Mouse (Mus musculus) megakaryocyte-erythroid progenitor cell, adult 5-6 weeks (primary cell): ENCODE measurements around the gene Sema4a. TPM values are rescaled to one million over a fixed set of nuclear protein-coding genes. Genes with fewer than 3 reads are reported as not detected.

Experiments
- ATAC-seq: replicated peaks from 2 replicates; pipeline ENCODE4 v1.8.0; 2016; ENCODE audit warnings: mild to moderate bottlenecking, inconsistent platforms; ENCODE audit not compliant: severe bottlenecking, poor library complexity, low FRiP score, low TSS enrichment
- total RNA-seq, 2 experiments: library from RNA; stranded (forward) in 1 of 2; stranded (reverse) in 1 of 2; fragments of 200-1000, 215-1000 nt in 1 of 2; fragments of >200 nt in 1 of 2; fragmentation: Nextera tagmentation in 1 of 2; gene quantifications; 2 replicates each; pipeline ENCODE4 v1.2.3; 2014 to 2017

The Sema4a gene
- total RNA-seq, 2 experiments from 2014 or later: 2.1 to 2.6 TPM

DNA sequence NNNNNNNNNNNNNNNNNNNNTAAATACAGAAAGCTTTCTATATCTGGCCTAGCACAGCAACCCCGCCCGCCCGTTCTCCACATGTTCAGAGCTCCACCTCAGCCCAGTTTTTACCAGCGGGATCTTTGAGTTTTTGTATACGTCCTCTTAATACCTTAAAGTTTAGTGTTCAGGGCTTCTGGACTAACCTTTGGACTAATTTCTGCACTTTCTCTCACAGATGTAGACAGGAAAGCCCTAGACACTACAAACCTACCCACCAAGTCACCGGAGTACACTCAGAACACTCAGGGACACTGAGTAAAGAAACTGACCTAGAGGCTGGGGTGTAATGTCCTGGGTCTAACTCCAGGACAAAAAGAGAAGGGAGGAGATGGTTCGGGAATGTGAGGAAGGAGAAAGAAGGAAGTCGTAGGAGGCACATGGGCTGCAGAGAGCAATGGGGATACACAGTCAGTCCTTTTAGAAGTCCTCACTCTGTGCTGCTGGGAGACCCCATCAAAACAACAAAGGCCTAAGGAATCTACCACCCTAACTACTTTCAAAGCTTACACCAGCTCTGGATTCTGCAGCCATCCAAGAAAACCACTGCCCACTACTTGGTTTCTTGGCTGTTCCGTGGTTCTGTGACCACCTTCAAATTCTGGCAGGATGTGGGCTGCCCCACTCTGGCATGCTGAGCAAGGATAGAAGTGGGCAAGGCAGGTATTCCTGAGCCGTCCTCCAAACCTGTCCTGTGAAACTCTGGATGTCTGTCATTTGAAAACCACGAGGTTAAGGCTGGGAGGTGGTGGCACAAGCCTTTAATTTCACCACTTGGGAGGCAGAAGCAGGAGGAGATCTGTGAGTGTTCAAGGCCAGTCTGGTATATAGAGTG is 33.0 kb upstream of the Sema4a start:
- no peak for ATAC-seq

DNA sequence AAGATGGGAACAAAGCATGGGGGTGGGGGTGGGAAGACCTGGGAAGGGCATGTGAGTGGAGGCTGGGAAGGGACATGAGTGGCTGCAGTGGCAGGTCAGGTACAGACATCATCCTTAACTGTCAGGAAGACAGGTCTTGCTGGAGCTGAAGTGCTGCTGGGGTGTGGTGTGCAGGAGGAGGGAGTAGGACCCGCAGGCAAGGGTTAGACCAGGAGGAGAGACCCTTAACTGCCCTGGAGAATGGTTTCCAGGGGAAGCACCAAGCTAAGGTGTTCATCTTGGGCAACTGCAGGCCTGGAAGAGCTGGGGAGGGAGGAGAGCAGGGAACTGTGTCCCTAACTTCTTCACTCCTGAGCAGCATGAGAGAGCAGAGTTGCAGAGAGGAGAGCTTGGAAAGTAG is 26.4 kb upstream of the Sema4a start:
- ATAC-seq: no peak

DNA sequence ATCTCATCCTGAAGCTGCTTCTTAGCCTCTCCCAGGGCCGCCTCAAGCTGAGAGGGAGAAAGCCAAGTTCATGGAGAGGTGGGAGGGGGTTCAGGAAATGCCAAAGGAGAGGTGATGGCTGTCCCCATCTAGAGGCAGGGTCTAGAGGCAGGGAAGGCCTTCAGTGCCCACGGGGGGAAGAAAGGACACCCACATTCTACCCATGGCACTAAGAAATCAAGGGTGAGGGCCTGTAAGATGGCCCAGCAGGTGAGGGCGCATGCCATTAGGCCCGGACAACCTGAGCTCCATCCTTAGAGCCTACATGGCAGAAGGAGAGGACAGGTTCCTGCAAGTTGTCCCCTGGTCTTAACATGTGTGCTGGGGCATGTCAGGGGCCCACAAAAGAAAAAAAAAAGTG is 25.9 kb upstream of the Sema4a start:
- no peak for ATAC-seq

DNA sequence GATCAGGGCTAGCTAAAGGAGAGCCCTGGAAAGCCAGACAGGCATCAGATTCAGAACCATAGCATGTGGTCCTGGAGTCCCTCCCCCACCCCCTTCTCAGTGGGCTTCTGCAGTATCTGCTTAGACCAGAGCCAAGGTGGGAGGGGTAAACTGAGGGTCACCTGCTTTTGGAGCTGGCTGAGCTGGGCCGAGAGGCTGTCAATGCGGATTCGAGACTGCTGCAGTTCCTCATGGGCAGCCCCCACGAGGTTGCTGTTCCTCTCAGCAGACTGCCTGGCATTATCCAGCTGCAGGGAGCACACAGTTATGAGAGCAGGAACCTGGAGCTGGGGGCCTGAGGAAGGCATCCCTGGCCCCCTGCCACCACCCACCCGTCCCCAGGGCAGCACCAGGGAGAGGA is 25.1 kb upstream of the Sema4a start:
- no peak for ATAC-seq

DNA sequence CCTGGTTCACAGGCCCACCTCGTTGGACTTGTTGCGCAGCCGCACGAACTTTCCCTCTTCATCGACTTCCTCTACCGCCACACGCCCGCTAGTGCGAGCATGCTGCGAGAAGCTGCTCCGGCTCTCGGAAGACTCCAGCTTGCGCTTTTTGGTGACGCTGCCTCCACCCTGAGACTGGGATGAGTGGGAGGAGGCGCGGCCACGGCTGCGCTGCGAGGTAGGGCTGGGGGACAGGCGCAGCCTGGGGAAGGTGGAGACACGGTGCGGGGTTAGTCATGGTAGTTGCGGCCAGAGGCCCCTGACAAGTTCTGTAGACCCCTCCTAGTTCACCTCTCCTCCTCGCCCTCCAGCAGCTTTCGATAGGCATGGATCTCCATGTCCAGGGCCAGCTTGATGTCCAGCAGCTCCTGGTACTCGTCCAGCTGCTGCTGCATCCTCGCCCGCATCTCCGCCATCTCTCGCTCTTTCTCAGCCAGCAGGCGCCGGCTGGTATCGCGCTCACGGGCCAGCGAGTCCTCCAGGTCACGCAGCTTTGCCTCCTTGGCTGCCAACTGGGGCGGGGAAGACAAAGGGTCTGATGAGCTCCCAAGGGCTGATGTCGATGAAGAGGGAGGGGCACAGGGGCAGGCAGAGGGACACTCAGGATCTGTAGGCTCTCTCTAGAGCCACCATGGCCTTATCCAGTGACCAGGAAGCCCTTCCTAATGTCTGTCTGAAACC is 23.8 kb upstream of the Sema4a start:
- no peak for ATAC-seq

DNA sequence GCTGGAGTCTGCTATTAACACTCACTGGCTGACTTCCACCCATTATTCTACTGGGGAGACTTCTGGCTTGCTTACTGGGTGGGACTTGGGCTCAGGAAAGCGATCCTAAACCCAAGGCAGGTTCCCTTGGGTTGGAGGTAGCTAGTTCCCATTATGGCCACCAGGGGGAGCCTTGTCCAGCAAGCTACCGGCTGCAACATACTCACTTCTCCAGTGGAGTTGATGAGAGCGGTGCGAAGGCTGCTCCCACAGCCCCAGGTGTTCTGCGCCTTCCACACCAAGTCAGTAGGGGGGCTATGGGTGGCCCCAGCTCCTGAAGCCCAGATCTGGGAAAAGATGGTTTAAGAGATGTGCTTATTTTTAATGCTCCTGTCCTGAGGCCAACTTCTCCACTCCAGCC is 22.6 kb upstream of the Sema4a start:
- ATAC-seq: peak; percentile 75

DNA sequence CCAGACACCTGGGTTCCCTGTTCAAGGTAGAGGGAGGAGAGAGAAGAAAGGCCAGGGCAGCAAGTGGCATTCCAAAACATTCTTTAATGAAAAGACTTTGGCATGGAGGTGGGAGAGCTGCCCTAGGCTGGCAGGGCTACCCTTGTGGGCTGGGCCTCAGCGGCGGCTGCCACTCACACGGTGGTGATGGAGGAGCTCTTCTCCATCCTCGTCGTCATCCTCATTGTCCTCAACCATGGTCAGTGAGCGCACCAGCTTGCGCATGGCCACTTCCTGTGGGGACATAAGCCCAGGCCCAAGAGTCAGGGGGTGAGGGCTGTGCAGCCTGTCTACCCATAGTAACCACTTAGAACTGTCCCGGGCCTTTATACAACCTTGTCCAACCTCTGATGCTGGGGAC is 22.2 kb upstream of the Sema4a start:
- ATAC-seq: no peak

DNA sequence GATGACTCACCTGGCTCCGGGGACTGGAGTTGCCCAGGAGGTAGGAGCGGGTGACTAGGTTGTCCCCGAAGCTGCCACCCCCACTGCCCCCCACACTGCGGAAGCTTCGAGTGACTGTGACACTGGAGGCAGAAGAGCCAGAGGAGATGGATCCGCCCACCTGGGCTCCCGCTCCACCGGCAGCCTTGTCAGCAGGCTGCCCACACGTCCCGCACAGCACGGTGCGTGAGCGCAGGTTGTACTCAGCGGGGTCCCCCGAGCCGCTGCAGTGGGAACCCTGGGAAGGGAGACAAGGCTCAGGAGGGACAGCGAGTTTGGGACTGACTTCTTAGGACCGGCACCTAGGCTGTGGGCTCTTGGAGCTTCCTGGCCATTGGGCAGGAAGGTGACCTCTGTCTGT is 21.4 kb upstream of the Sema4a start:
- ATAC-seq: no peak

DNA sequence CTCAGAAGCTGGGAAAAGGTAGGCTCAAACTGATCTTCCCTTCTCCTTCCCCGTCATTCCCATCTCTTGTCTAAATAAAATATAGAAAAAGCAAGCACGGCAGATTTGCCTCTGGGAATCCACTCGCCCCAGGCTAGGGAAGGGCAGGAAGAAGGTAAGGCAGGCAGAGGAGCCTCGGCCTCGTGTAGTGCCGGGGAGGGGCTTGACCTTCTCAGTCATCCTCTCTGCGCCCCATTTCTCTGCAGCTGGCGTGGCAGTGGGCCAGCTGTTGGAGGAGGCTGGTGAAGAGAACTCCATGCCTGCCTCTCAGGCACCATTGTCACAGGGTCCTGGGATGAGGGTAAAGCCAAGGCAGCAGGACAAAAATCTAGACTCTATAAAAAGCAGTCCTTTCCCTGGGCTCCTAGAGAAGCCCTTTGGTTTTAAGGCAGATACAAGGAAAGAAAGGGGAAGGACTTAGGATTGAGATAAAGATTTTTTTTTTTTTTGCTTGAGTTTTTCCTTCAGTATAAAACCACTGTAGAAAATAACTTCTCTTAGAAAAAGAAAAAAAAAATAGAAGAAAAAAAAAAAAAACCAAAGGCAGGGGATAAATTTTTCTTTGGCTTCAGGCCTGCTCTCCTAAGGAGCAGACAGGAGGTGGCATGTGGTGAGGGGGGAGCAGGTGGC is 20.5 kb upstream of the Sema4a start:
- ATAC-seq: no peak

DNA sequence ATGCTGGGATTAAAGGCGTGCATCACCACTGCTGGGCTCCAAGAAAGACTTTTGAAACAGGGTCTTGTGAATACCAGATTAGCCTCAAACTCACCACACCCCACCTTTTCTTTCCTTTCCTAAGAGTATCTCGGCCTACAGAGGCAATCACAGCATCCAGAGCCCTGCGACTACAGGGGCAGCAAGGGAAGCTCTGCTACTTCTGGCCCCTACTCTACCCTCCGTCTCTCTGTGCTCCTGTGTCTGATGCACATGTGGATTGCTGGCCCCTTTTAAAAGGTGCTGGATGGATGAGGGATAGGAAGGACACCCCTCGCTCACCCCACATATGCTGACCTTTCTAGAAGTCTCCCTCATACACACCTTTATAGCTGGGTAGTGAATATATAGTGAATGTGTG is 19.7 kb upstream of the Sema4a start:
- ATAC-seq: no peak

DNA sequence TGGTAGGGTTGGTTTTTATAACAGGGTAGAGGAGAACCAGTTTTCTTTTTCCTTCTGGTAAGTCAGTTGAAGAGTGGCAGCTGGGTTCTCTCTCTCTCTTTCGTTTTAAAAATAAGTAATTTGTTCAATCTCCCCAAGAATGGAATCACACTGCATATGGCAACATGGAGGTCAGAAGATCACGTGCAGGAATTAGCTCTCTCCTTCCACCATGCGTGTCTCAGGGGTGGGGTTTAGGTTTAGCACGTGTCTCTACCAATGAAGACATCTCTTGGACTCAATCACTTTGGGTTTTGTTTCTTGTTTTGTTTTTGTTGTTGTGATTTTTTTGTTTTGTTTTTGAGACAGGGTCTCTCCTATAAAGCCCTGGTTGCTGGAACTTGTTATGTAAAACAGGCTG is 18.8 kb upstream of the Sema4a start:
- no peak for ATAC-seq

DNA sequence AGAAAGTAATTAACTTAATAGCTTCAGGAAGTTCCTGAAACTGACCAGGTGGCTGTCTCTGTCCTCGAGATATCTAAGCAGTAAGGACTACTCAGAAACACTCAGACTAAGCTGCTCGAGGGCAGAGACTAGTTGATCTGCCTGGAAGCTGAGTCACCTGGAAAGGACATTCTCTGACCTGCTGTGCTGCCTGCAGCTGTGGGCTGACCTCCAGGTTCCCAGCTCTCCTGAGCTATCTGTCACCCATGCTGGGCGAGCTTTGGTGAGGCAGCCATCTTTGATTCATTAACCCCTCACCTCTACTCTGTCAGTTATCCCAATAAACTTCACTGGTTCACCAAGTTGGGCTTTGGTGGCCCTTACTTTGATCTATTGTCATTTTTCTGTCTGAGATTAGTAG is 18.2 kb upstream of the Sema4a start:
- ATAC-seq: no peak

DNA sequence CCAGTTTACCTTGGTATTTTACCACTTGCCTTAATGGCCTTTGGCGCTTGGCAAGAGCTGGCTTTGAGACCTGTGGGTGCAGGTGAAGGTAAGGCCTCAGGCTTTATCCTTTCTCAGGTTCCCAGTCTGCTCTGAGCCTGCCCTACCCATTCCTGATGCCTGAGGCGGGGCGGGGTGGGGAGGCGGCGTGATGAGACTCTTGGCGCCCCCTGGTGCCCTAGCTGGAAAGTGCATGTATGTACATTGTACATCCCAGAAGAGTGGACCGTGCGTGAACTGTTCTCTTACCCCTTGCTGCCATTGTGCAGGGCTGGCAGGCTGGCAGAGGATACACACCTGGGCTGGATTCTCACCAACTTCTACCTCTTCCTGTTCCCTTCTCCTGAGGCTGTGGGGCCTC is 16.8 kb upstream of the Sema4a start:
- ATAC-seq: peak; percentile 89

DNA sequence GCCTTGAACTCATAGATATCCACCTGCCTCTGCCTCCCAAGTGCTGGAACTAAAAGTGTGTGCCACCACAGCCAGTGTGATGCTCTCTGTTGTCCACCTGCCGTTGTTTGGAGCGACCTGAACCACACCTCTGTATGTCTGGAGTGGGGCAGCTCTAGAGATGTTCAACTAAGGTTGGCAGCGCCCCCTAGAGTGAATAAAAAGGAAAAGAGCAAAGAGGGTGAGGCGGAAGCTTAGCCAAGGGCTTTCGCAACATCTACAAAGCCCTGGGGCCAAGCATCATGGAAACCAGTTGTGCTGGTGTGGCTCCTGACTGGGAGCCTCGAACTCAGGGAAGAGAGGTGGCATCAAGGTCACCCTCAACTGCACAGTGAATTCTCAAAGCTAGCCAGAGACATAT is 15.4 kb upstream of the Sema4a start:
- ATAC-seq: peak; percentile 42; the same call in 1 of the 2 replicates

DNA sequence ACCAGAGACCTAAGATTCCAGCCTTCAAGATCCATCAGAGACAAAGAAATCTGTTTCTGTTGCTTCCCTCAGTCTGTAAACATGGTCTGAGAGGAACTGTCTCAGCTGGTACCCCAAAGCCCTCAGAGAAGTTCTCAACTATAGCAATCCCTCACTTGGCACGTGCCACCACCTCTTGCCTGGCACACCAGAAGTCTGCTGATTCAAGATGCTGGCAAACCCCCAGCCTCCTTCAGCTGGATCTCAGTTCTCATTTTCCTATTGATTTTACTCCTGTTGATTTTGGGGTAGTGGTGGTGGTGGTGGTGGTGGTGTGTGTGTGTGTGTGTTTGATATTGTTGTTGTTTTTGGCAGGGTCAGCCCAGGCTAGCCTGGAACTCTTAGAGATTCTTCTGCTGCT is 12.6 kb upstream of the Sema4a start:
- ATAC-seq: no peak

DNA sequence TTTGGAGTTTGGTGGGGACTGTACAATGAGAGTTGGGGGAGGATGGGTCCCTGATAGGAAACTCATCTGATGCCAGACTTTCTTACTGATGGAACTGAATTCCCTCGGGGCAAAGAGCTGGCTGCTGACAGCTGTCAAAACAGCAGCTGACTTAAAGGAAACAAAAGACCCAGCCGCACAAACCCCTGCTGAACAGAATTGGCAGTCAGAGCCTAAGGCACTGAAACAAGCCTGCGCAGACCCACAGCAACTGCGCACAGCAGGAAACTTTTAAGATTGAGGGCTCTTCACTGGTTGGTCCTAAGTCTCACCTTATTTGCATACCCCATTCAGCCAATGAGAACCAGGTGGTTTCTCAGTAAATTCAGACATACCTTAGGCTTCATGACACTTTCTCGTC is 12.0 kb upstream of the Sema4a start:
- ATAC-seq: no peak

DNA sequence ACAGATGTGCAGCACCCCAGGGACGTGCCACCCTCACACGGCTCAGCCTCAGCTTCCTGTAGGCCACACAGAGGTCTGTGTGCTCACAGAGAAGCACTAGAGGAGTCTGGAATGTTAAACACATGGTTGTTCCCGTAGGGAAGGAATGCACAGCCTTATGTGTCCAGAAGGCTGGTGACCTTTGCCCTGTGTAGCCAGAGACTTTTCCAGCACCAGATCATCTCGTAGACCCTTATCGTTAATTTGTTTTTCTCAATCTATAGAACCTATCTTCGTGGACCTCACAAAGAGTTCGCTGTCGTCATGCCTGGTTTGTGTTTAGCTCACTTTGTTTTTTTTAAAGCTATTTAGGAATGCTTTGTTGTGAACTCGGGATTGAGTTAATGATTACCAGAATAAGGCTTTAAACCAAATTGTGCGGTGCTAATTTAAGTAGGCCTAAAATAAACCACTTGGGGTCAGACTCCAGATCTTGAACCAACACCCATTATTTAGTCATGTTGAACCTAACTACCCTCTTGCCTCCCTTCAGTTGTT is 10.0 kb upstream of the Sema4a start:
- ATAC-seq: no peak

DNA sequence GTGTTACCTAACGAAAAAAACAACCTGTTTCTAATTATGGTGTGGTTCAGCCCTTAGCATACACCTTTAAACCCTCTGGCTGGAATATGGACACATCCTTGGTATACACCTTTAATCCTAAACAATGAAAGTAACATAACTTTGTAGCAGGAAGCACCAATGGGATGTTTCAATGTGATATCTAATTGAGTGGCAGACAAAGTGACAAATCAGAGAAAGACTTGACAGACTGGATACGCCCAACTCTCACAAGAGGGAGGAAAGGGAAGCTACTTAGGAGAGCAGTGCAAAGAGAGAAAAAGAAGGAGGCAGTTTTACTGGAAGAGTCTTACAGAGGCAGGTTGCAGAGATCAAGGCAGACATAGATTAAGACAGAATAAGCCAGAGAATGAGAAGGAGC is 8.5 kb upstream of the Sema4a start:
- ATAC-seq: no peak

DNA sequence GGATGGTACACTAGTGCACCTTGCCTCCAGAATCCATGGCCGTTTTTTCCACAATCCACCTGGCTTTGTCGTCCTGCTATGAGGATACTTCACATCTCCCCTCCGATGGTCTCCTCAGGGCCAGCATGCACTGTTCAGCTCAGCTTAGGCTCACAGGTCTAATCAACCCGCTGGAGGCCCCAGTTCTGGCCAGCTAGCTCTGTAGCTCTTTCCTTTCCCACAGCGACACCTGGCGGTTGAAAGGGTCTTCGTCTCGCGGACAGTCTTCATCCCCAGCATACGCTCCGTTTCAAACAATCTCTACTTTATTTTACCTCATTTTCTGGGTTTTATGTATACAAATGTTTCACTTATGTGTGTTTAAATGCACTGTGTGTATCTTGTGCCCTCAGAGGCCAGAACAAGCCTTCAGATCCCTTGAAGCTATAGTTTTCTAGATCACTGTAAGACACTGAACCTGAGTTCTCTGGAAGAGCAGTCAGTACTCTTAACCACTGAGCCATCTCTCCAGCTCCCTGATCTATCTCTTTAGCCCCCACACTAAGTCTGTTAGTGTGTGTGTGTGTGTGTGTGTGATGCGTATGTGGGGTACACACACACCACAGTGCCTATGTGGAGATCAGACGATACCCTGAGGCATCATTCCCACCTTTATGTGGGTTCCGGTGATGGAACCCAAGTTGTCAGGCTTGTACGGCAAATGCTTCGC is 6.3 kb upstream of the Sema4a start:
- peak; percentile 94 for ATAC-seq

DNA sequence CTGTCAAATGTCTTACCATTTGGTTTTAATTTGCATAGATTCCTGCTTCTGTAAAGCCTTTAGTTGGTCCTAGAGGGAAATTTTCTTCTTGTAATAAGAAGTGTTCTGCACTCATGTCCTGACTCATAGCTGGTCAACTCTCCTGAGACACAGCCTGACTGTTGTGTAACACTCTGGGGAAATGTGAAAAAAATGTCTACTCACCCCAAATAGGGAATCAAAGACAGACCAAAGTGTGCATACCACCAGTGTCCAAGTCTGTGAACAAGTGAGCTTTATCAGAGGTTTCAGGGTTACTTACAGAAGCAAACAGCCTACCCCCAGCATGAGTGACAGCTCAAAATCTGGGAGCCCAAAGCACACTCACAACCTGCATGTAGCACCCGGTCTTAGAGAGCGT is 4.1 kb upstream of the Sema4a start:
- ATAC-seq: no peak
